Mouse (Mus musculus) layer of hippocampus, adult 2 months (tissue): Measurements from ENCODE around the gene Pds5b. TPM values are rescaled to one million over a fixed set of nuclear protein-coding genes. Genes with fewer than 3 reads are reported as not detected.
"Not testable (repeated sequence)": the region's sequence is repeated elsewhere in the genome, so short reads cannot be mapped to it uniquely, and the experiment has no call there.

ENCODE experiments used
- DNase-seq, 2 experiments: peaks; one replicate each; pipeline ENCODE4 v3.0.0; 2022; ENCODE audit warnings: low spot score in 2 of 2
- H3K27ac ChIP-seq: fragments of 200-600 bp; 2 replicates; pipeline ENCODE4 v1.8.1; 2022
- H3K4me3 ChIP-seq: fragments of 200-600 bp; 2 replicates; pipeline ENCODE4 v1.8.1; 2022; ENCODE audit warnings: mild to moderate bottlenecking
- CTCF ChIP-seq: fragments of 200-600 bp; conservative IDR thresholded peaks from 2 replicates; pipeline ENCODE4 v1.8.1; 2022; ENCODE audit warnings: antibody characterized with exemption, mild to moderate bottlenecking, moderate library complexity
- total RNA-seq, 2 experiments: library from RNA; stranded (reverse); gene quantifications; 2 replicates each; pipeline ENCODE4 v1.2.3; 2021

The Pds5b gene
- total RNA-seq, 2 experiments from 2014 or later = 77.4 to 89.3 TPM

- Histone ChIP-seq H3K27ac (no peak overlapping the region), H3K4me3 (no peak overlapping the region)
- TF ChIP-seq CTCF = no peak
- no peak for DNase-seq
Observed at GRCm38 (mm10) chr5:150668731-150669130, 4.8 kb upstream of the Pds5b start.

- TF ChIP-seq CTCF = no peak
- Histone ChIP-seq H3K4me3 (no peak overlapping the region), H3K27ac (no peak overlapping the region)
- no peak for DNase-seq
Observed at GRCm38 (mm10) chr5:150672343-150672742, 1.2 kb upstream of the Pds5b start.

- no peak for TF ChIP-seq CTCF
- H3K27ac ChIP-seq = peak overlapping the region; percentile 92
- DNase-seq = no peak
- H3K4me3 ChIP-seq = peak overlapping the region; percentile 76
Observed at GRCm38 (mm10) chr5:150673880-150674621, 512 bp downstream of the Pds5b start.

GRCm38 (mm10) chr5:150674866-150675265 is 1.3 kb downstream of the Pds5b start:
- H3K4me3 ChIP-seq = peak overlapping the region; percentile 76
- no peak for TF ChIP-seq CTCF
- H3K27ac ChIP-seq = no peak overlapping the region

GRCm38 (mm10) chr5:150682862-150683261 is 9.3 kb downstream of the Pds5b start:
- H3K4me3 ChIP-seq, DNase-seq, H3K27ac ChIP-seq: not testable (repeated sequence)

More at GRCm38 (mm10) chr5:150674866-150675265, 1.3 kb downstream of the Pds5b start:
- DNase-seq = no peak

- no peak overlapping the region for H3K27ac ChIP-seq
- H3K4me3 ChIP-seq = no peak overlapping the region
- DNase-seq = no peak
- no peak for TF ChIP-seq CTCF
Observed at GRCm38 (mm10) chr5:150690685-150691084, 17.1 kb downstream of the Pds5b start.

- no peak overlapping the region for H3K4me3 ChIP-seq
- no peak for TF ChIP-seq CTCF
- no peak overlapping the region for H3K27ac ChIP-seq
- no peak for DNase-seq
Observed at GRCm38 (mm10) chr5:150693277-150693676, 19.7 kb downstream of the Pds5b start.

- peak; percentile 8 to 39 for DNase-seq
- Histone ChIP-seq H3K4me3 (no peak overlapping the region), H3K27ac (no peak overlapping the region)
- peak; percentile 88 for TF ChIP-seq CTCF
Observed at GRCm38 (mm10) chr5:150702714-150703113, 29.2 kb downstream of the Pds5b start.

GRCm38 (mm10) chr5:150706651-150707050 is 33.1 kb downstream of the Pds5b start:
- DNase-seq, H3K27ac ChIP-seq, H3K4me3 ChIP-seq: not testable (repeated sequence)

GRCm38 (mm10) chr5:150707181-150707580 is 33.6 kb downstream of the Pds5b start:
- not testable (repeated sequence) for H3K27ac ChIP-seq, H3K4me3 ChIP-seq, DNase-seq

- no peak for DNase-seq
- no peak overlapping the region for H3K27ac ChIP-seq
- no peak overlapping the region for H3K4me3 ChIP-seq
- no peak for TF ChIP-seq CTCF
Observed at GRCm38 (mm10) chr5:150711503-150711902, 38.0 kb downstream of the Pds5b start.

GRCm38 (mm10) chr5:150713431-150713830 is 39.9 kb downstream of the Pds5b start:
- Histone ChIP-seq H3K4me3 (no peak overlapping the region), H3K27ac (no peak overlapping the region)
- no peak for TF ChIP-seq CTCF
- DNase-seq = no peak

- peak; percentile 81 for TF ChIP-seq CTCF
- Histone ChIP-seq H3K27ac (no peak overlapping the region), H3K4me3 (no peak overlapping the region)
- peak; percentile 10 to 16 for DNase-seq
Observed at GRCm38 (mm10) chr5:150717775-150718174, 44.2 kb downstream of the Pds5b start.

GRCm38 (mm10) chr5:150724641-150725040 is 51.1 kb downstream of the Pds5b start:
- TF ChIP-seq CTCF = no peak
- no peak overlapping the region for H3K27ac ChIP-seq
- DNase-seq = no peak
- no peak overlapping the region for H3K4me3 ChIP-seq

- not testable (repeated sequence) for DNase-seq, H3K4me3 ChIP-seq, H3K27ac ChIP-seq
Observed at GRCm38 (mm10) chr5:150737028-150737427, 63.5 kb downstream of the Pds5b start.
